Mouse (Mus musculus) limb, embryonic 15.5 days (tissue): ENCODE measurements at regions not wholly inside any gene's neighbourhood (a gene's known extent, or its start where the extent isn't known, plus 50 kb on each side); places are given as distances from the start of the nearest gene placed in this dataset.

Experiments
- ATAC-seq: fragments of 200-750 bp; cut with Nextera tagmentation; 2 replicates; pipeline ENCODE4 v1.8.0; 2017; ENCODE audit warnings: low read depth, moderate TSS enrichment; ENCODE audit not compliant: insufficient number of reproducible peaks, low FRiP score, low TSS enrichment
- H3K27ac ChIP-seq: fragments of 300-500 bp; sonication (generic); 2 replicates; pipeline ENCODE4 v1.5.1; 2015; ENCODE audit warnings: moderate library complexity, mild to moderate bottlenecking, inconsistent platforms
- H3K27me3 ChIP-seq: fragments of 300-500 bp; sonication (generic); 2 replicates; pipeline ENCODE4 v1.6.1; 2015; ENCODE audit warnings: inconsistent platforms
- H3K36me3 ChIP-seq: fragments of 300-500 bp; sonication (generic); 2 replicates; pipeline ENCODE4 v1.6.1; 2015; ENCODE audit warnings: inconsistent platforms
- H3K4me1 ChIP-seq: fragments of 300-500 bp; sonication (generic); 2 replicates; pipeline ENCODE4 v1.6.1; 2015; ENCODE audit warnings: inconsistent platforms
- H3K4me2 ChIP-seq: fragments of 300-500 bp; sonication (generic); 2 replicates; pipeline ENCODE4 v1.6.1; 2015; ENCODE audit warnings: mild to moderate bottlenecking, inconsistent platforms
- H3K4me3 ChIP-seq: fragments of 300-500 bp; sonication (generic); 2 replicates; pipeline ENCODE4 v1.5.1; 2015; ENCODE audit warnings: mild to moderate bottlenecking, inconsistent platforms
- H3K9ac ChIP-seq: fragments of 300-500 bp; sonication (generic); 2 replicates; pipeline ENCODE4 v1.6.1; 2015; ENCODE audit warnings: inconsistent platforms
- H3K9me3 ChIP-seq: fragments of 300-500 bp; sonication (generic); 2 replicates; pipeline ENCODE4 v1.6.1; 2016; ENCODE audit warnings: inconsistent platforms
- WGBS: fragments of 180-500 bp; shearing (Covaris S2); methylation state at CpG from one replicate; pipeline ENCODE4 v1.1.7; 2015; 5-methylcytosine and 5-hydroxymethylcytosine counted together

GRCm38 (mm10) chr2:75208821-75209758, 383.5 kb downstream of the Mtx2 start:
- Histone ChIP-seq H3K27ac (peak overlapping the region; percentile 77), H3K4me2 (peak overlapping the region; percentile 40), H3K9me3 (no peaks in the 10 kb centered on the region), H3K4me3 (peak overlapping the region; percentile 14), H3K9ac (no peak overlapping the region), H3K36me3 (no peaks in the 10 kb centered on the region), H3K27me3 (no peaks in the 10 kb centered on the region), H3K4me1 (peaks cover 24% of the 10 kb centered on the region)
- WGBS, result 28% methylated on average over 27 of the region's 27 CpGs
- ATAC-seq, result peak; percentile 76

GRCm38 (mm10) chr2:75209790-75210583, 384.4 kb downstream of the Mtx2 start:
- H3K4me1 ChIP-seq, result peaks cover 24% of the 10 kb centered on the region
- no peaks in the 10 kb centered on the region for H3K27me3 ChIP-seq
- no peaks in the 10 kb centered on the region for H3K36me3 ChIP-seq
- ATAC-seq, result no peak
- H3K4me2 ChIP-seq, result peak overlapping the region; percentile 40; the same call in 1 of the 2 replicates
- H3K4me3 ChIP-seq, result no peak overlapping the region
- peak overlapping the region; percentile 47; the same call in 1 of the 2 replicates for H3K27ac ChIP-seq
- 57% methylated on average over 17 of the region's 17 CpGs for WGBS
- H3K9me3 ChIP-seq, result no peaks in the 10 kb centered on the region
- H3K9ac ChIP-seq, result no peak overlapping the region

- Histone ChIP-seq H3K36me3 (no peaks in the 10 kb centered on the region), H3K4me3 (no peak overlapping the region), H3K27ac (no peak overlapping the region), H3K4me2 (no peak overlapping the region), H3K27me3 (0 out of 2 replicates have a peak, but pooled peaks cover 5% of the 10 kb centered on the region), H3K9me3 (no peaks in the 10 kb centered on the region), H3K4me1 (peaks cover 7% of the 10 kb centered on the region), H3K9ac (no peak overlapping the region)
- 41% methylated on average over 5 of the region's 5 CpGs for WGBS
- no peak for ATAC-seq
Measured at GRCm38 (mm10) chr2:75216931-75217330, 391.3 kb downstream of the Mtx2 start.

GRCm38 (mm10) chr2:75220775-75221359, 395.3 kb downstream of the Mtx2 start:
- Histone ChIP-seq H3K4me2 (no peak overlapping the region), H3K4me1 (peaks cover 10% of the 10 kb centered on the region), H3K4me3 (no peak overlapping the region), H3K27ac (no peak overlapping the region), H3K27me3 (0 out of 2 replicates have a peak, but pooled peaks cover 5% of the 10 kb centered on the region), H3K36me3 (no peaks in the 10 kb centered on the region), H3K9me3 (no peaks in the 10 kb centered on the region), H3K9ac (no peak overlapping the region)
- WGBS, result 43% methylated on average over 8 of the region's 8 CpGs
- no peak for ATAC-seq

GRCm38 (mm10) chr2:75224443-75224842, 398.8 kb downstream of the Mtx2 start:
- H3K9me3 ChIP-seq, result no peaks in the 10 kb centered on the region
- peak; percentile 61; the same call in 1 of the 2 replicates for ATAC-seq
- H3K27ac ChIP-seq, result 0 out of 2 replicates have a peak overlapping the region, but pooled peaks have one; percentile 22
- peaks cover 10% of the 10 kb centered on the region for H3K4me1 ChIP-seq
- no peak overlapping the region for H3K9ac ChIP-seq
- no peaks in the 10 kb centered on the region for H3K36me3 ChIP-seq
- no peaks in the 10 kb centered on the region for H3K27me3 ChIP-seq
- H3K4me2 ChIP-seq, result no peak overlapping the region
- no peak overlapping the region for H3K4me3 ChIP-seq
- WGBS, result 36% methylated on average over 5 of the region's 5 CpGs

- Histone ChIP-seq H3K4me1 (peaks cover 8% of the 10 kb centered on the region), H3K9me3 (no peaks in the 10 kb centered on the region), H3K4me3 (no peak overlapping the region), H3K4me2 (no peak overlapping the region), H3K27me3 (0 out of 2 replicates have a peak, but pooled peaks cover 3% of the 10 kb centered on the region), H3K9ac (no peak overlapping the region), H3K27ac (no peak overlapping the region), H3K36me3 (no peaks in the 10 kb centered on the region)
- WGBS, result 97% methylated on average over 1 of the region's 1 CpGs
- ATAC-seq, result no peak
Measured at GRCm38 (mm10) chr2:75240976-75241375, 415.4 kb downstream of the Mtx2 start.

GRCm38 (mm10) chr2:75244311-75245033, 414.6 kb upstream of the Hnrnpa3 start:
- Histone ChIP-seq H3K9ac (no peak overlapping the region), H3K36me3 (no peaks in the 10 kb centered on the region), H3K4me1 (peaks cover 8% of the 10 kb centered on the region), H3K27ac (peak overlapping the region; percentile 43), H3K27me3 (peaks cover 8% of the 10 kb centered on the region; the same call in 1 of the 2 replicates), H3K9me3 (no peaks in the 10 kb centered on the region), H3K4me2 (0 out of 2 replicates have a peak overlapping the region, but pooled peaks have one; percentile 14), H3K4me3 (no peak overlapping the region)
- WGBS, result 42% methylated on average over 17 of the region's 17 CpGs
- no peak for ATAC-seq

GRCm38 (mm10) chr2:75245256-75245655, 413.8 kb upstream of the Hnrnpa3 start:
- H3K9me3 ChIP-seq, result no peaks in the 10 kb centered on the region
- peaks cover 8% of the 10 kb centered on the region for H3K4me1 ChIP-seq
- H3K27me3 ChIP-seq, result peaks cover 8% of the 10 kb centered on the region; the same call in 1 of the 2 replicates
- no peak overlapping the region for H3K9ac ChIP-seq
- no peak overlapping the region for H3K4me3 ChIP-seq
- H3K27ac ChIP-seq, result no peak overlapping the region
- 73% methylated on average over 6 of the region's 6 CpGs for WGBS
- H3K4me2 ChIP-seq, result no peak overlapping the region
- no peak for ATAC-seq
- H3K36me3 ChIP-seq, result no peaks in the 10 kb centered on the region

- no peaks in the 10 kb centered on the region for H3K9me3 ChIP-seq
- H3K27ac ChIP-seq, result no peak overlapping the region
- no peak for ATAC-seq
- peaks cover 8% of the 10 kb centered on the region for H3K4me1 ChIP-seq
- H3K27me3 ChIP-seq, result peaks cover 8% of the 10 kb centered on the region; the same call in 1 of the 2 replicates
- H3K36me3 ChIP-seq, result no peaks in the 10 kb centered on the region
- no peak overlapping the region for H3K4me2 ChIP-seq
- WGBS, result 67% methylated on average over 5 of the region's 5 CpGs
- no peak overlapping the region for H3K9ac ChIP-seq
- no peak overlapping the region for H3K4me3 ChIP-seq
Measured at GRCm38 (mm10) chr2:75245662-75246061, 413.4 kb upstream of the Hnrnpa3 start.

- Histone ChIP-seq H3K4me2 (no peak overlapping the region), H3K36me3 (no peaks in the 10 kb centered on the region), H3K4me3 (no peak overlapping the region), H3K4me1 (peaks cover 8% of the 10 kb centered on the region), H3K27me3 (peaks cover 8% of the 10 kb centered on the region; the same call in 1 of the 2 replicates), H3K9me3 (no peaks in the 10 kb centered on the region), H3K9ac (no peak overlapping the region), H3K27ac (no peak overlapping the region)
- no peak for ATAC-seq
- WGBS, result 29% methylated on average over 12 of the region's 12 CpGs
Measured at GRCm38 (mm10) chr2:75246082-75246743, 412.8 kb upstream of the Hnrnpa3 start.
